Mouse (Mus musculus): Measurements from ENCODE around the gene Armh1.
"Not testable (repeated sequence)": the region's sequence is repeated elsewhere in the genome, so short reads cannot be mapped to it uniquely, and the experiment has no call there.

Armh1 gene

DNA sequence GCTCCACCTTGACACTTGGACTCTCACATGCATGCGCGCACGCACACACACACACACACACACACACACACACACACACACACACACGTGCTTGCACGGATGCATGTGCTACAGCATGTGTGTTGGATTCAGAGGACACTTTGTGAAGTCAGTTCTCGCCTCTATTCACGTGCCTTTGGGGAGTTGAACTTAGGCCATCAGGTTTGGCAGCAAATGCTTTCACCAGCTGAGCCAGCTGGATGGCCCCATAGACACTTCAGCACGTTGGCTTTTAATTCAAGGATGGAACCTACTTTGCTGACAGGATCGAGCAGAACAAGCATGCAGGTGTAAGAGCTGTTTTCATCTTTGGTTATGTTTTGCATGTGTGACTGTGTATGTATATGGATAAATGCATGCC, 30.1 kb downstream of the Armh1 start:
- DNase-seq (ENCODE audit: low spot score in 2 of 2): no peak

DNA sequence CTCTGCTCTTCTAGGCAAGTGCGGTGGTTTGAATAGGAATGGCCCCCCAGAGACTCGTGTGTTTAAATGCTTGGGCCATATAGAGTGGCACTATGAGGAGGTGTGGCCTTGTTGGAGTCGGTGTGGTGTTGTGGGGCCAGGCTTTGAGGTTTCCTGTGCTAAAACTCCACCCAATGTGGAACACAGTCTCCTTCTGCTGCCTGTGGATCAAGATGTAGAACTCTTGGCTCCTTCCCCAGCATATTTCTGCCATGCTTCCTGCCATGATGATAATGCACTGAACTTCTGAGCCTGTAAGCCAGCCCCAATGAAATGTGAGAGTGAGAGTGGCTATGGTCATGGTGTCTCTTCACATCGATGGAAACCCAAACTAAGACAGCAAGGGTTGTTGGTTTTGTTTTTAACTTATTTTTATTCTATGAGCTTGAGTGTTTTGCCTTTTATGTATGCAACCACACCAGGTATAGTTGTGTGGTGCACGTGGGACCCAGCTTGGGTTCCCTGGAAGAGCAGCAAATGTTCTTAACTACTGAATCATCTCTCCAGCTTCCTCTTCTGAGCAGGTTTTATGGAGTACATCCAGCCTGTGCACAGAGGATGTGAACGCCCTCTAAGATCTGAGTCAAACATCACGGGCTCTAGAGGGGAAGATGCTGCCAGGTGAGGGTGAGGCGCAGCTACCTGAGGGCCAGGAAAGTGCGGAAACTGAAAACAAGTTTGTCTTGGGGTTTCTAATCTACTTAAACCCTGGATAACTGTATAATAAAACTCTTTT, 31.0 kb downstream of the Armh1 start:
- no peak for DNase-seq (ENCODE audit: low spot score in 2 of 2)

GRCm38 (mm10) chr4:117218517-117219219, 33.3 kb downstream of the Armh1 start:
- peak; percentile 26 to 28 for DNase-seq (ENCODE audit: low spot score in 2 of 2)

DNA sequence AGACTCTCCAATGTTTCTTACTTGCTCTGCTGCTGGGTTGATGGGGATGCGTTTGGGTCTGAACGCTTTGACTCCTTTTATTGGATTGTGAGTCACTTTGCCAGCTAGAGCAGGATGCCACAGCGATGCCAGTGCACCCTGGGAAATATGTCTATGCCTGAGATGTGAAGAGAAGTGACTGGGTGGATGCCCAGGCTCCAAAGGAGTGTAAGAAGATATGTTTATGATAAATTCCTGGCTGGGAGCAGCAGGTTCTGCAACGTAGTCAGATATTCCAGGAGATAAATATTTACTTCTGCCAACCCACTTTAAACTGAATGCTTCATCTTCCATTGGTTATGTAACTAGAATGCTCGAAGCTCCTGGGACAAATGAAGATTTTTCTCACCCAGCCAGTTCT, 34.9 kb downstream of the Armh1 start:
- DNase-seq (ENCODE audit: low spot score in 2 of 2): no peak

- DNase-seq (ENCODE audit: low spot score in 2 of 2): no peak
Measured at GRCm38 (mm10) chr4:117214250-117214649, 37.7 kb downstream of the Armh1 start.

- peak; percentile 58 to 65 for DNase-seq (ENCODE audit: low spot score in 2 of 2)
Measured at GRCm38 (mm10) chr4:117210147-117211074, 41.5 kb downstream of the Armh1 start.

GRCm38 (mm10) chr4:117209592-117209991, 42.3 kb downstream of the Armh1 start:
- DNase-seq (ENCODE audit: low spot score in 2 of 2): no peak

DNA sequence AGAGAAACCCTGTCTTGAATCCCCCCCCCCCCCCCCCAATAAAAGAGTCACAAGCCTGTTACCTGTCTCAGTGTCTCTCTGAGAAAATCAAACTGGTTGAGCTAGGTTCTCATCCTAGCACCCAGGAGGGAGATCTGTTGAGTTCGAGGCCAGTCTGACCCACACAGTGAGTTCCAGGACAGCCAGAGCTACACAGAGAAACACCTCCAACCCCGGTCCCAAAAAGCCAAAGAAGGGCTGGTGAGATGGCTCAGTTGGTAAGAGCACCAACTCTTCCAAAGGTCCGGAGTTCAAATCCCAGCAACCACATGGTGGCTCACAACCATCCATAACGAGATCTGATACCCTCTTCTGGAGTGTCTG, 49.0 kb downstream of the Armh1 start:
- DNase-seq (ENCODE audit: low spot score in 2 of 2): no peak

DNA sequence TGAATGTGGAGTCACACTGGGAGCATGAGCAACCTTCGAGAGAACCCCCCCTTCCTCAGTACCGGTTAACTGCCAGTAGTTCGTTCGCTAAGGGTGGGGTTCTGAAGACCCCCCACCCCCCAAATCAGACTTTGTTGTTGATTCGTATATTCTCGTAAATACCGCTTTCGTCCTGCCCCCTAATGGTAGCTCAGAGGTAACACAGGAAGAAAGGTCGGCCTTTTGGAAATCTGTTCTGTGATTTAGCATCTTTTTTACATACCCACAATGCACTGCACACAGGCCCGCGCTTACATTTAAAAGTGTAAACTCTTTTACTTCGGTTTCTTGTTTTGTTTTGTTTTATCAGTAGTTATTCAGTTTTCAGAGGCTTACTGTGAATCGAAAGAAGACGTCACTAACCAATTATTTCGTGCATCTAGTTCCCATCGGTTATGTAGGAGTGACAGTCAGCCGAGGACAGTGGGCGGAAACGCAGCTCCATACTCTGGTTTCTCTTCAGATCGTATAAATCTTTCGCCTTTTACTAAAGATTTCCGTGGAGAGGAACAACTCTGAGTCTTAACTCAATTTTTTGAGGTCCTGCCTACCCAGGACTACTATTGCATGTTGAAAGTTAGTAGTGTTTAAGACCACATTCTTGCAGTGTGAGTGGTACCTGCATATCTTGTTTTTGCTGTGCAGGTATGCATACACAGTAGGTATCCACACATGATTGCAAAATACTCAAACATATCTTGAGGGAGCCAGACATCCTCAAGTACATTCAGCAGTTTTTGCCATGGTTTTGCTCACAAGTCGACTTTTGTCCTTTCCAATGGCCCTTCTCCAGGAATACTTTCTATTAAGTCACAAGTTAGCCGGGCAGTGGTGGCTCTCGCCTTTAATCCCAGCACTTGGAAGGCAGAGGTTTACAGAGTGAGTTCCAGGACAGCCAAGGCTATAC, 49.6 kb downstream of the Armh1 start:
- peak; percentile 43 to 69 for DNase-seq (ENCODE audit: low spot score in 2 of 2)

GRCm38 (mm10) chr4:117191804-117192203, 60.1 kb downstream of the Armh1 start:
- DNase-seq (ENCODE audit: low spot score in 2 of 2): no peak

DNA sequence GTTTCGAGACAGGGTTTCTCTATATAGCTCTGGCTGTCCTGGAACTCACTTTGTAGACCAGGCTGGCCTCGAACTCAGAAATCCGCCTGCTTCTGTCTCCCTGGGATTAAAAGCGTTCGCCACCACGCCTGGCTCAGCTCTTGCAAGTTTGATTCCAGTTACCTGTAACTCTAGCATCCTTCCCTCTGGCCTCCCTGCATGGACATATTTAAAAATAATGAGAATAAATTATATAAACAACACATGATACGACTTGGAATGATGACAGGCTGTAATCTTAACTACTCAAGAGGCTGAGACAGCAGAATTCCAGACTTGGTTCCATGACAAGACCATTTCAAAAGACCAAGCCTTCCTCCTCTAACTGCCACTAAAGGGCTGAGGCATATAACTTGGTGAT, 61.3 kb downstream of the Armh1 start:
- DNase-seq (ENCODE audit: low spot score in 2 of 2): no peak

GRCm38 (mm10) chr4:117189856-117190543, 61.9 kb downstream of the Armh1 start:
- peak; percentile 23 to 24 for DNase-seq (ENCODE audit: low spot score in 2 of 2)

GRCm38 (mm10) chr4:117189382-117189855, 62.5 kb downstream of the Armh1 start:
- DNase-seq (ENCODE audit: low spot score in 2 of 2): peak; percentile 66 to 88

DNA sequence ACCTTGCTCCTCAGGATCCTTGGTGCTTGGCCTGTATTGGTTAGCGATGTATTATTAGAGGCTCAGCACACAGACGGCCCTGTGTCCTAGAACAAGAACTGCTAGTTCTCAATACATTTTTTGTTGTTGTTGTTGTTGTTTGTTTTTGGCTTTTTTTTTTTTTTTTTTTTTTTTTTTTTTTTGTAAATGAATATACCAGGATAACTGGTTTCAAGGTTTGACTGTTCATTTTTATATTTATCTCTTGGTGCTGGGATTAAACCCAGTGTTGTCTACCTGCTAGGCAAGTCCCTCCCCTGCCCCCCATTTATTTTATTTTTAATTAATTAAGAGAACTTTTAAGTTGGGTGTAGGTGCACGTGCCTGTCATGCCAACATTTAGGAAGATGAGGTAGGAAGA, 63.0 kb downstream of the Armh1 start:
- DNase-seq (ENCODE audit: low spot score in 2 of 2): no peak

- not testable (repeated sequence) for DNase-seq (ENCODE audit: low spot score in 2 of 2)
Measured at GRCm38 (mm10) chr4:117182759-117183096, 69.2 kb downstream of the Armh1 start.

- DNase-seq (ENCODE audit: low spot score in 2 of 2): peak; percentile 86 to 91
Measured at GRCm38 (mm10) chr4:117181863-117182758, 69.8 kb downstream of the Armh1 start, which contains the start of gene Kif2c. TSS of gene Kif2c (minus strand) at chr4:117182639.

DNA sequence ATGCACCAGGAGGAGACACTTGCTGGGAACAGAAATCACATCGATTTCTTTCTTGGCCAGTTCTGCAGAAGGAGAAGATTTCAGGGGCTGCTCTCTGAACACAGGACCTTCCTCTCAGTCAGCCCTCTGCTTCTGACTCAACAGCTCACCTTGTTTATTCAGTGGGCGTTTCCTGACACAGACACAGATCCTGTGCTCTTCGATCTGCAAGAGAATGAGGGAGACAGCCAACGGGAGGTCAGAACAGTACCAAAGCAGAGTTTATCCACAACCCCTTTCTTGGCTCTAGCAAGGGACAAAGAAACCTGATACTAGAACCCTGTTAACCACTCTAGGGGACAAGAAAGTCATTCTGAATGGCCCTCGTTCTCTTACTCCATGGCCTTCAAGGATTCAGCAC, 82.0 kb downstream of the Armh1 start:
- no peak for DNase-seq (ENCODE audit: low spot score in 2 of 2)

Data from heart, adult 9 months (tissue).